Mouse (Mus musculus) CH12.LX (cell line): ENCODE measurements around the gene Fnbp1. TPM values are rescaled to one million over a fixed set of nuclear protein-coding genes. Genes with fewer than 3 reads are reported as not detected.

Experiments used
- DNase-seq: peaks from one replicate; pipeline ENCODE4 v3.0.0-alpha.2; 2013; ENCODE audit errors: extremely low read depth
- H3K27ac ChIP-seq: 2 replicates; pipeline ENCODE4 v1.5.1; 2012; ENCODE audit warnings: low read depth, mild to moderate bottlenecking, control low read depth, moderate library complexity; ENCODE audit not compliant: insufficient read depth
- H3K27me3 ChIP-seq: replicated peaks from 2 replicates; pipeline ENCODE3; 2012; ENCODE audit warnings: inconsistent platforms
- H3K36me3 ChIP-seq, 2 experiments: replicated peaks in 1 of 2; 2 replicates each; pipeline versions ENCODE3 to v1.6.1; 2012; ENCODE audit warnings: inconsistent platforms in 1 of 2, low read length in 1 of 2, mild to moderate bottlenecking in 1 of 2, mixed read lengths in 1 of 2, moderate library complexity in 1 of 2; ENCODE audit not compliant: control insufficient read depth in 1 of 2, insufficient read depth in 1 of 2
- H3K4me1 ChIP-seq, 2 experiments: 2 replicates each; pipeline ENCODE4 v1.6.1; 2012; ENCODE audit warnings: inconsistent platforms in 1 of 2, moderate library complexity in 1 of 2; ENCODE audit not compliant: insufficient read depth in 2 of 2, control insufficient read depth in 1 of 2
- H3K4me2 ChIP-seq: 2 replicates; pipeline ENCODE4 v1.6.1; 2012; ENCODE audit warnings: low read depth, mild to moderate bottlenecking, control low read depth; ENCODE audit not compliant: poor library complexity, insufficient read depth, severe bottlenecking
- H3K4me3 ChIP-seq, 3 experiments: fragments of 150-350 bp in 1 of 3; sonication (generic) in 1 of 3; replicated peaks in 1 of 3; 2 replicates each; pipeline versions ENCODE3 to v1.5.1; 2011 to 2012; ENCODE audit warnings: low read depth in 2 of 3, low read length in 2 of 3, mild to moderate bottlenecking in 2 of 3, moderate library complexity in 2 of 3, control low read depth in 1 of 3, improper control_type of control experiment in 1 of 3, inconsistent platforms in 1 of 3, mixed read lengths in 1 of 3; ENCODE audit not compliant: poor library complexity in 1 of 3
- H3K79me2 ChIP-seq: replicated peaks from 2 replicates; pipeline ENCODE4 v1.6.1; 2012; ENCODE audit warnings: mild to moderate bottlenecking, moderate library complexity; ENCODE audit not compliant: control insufficient read depth, poor library complexity, insufficient read depth, severe bottlenecking; ENCODE audit errors: extremely low read depth
- H3K9ac ChIP-seq: 2 replicates; pipeline ENCODE4 v1.6.1; 2012; ENCODE audit warnings: low read depth, mild to moderate bottlenecking, control low read depth, moderate library complexity; ENCODE audit not compliant: insufficient read depth
- H3K9me3 ChIP-seq: replicated peaks from 2 replicates; pipeline ENCODE3; 2012; ENCODE audit warnings: low read length, inconsistent platforms, mixed read lengths
- CHD1 ChIP-seq: IDR thresholded peaks from 2 replicates; pipeline ENCODE4 v1.6.1; 2012; ENCODE audit warnings: low read depth, low read length, improper control_type of control experiment, inconsistent platforms
- E2F4 ChIP-seq: IDR thresholded peaks from 2 replicates; pipeline ENCODE4 v1.6.1; 2011; ENCODE audit warnings: low read depth, low read length, improper control_type of control experiment; ENCODE audit not compliant: insufficient replicate concordance
- ELF1 ChIP-seq: IDR thresholded peaks from 2 replicates; pipeline ENCODE4 v1.6.1; 2014; ENCODE audit warnings: low read depth, mild to moderate bottlenecking, inconsistent platforms, low read length, improper control_type of control experiment
- GABPA ChIP-seq: IDR thresholded peaks from 2 replicates; pipeline ENCODE4 v1.6.1; 2012; ENCODE audit warnings: low read depth, low read length, improper control_type of control experiment, inconsistent platforms; ENCODE audit not compliant: insufficient replicate concordance
- HCFC1 ChIP-seq: IDR thresholded peaks from 2 replicates; pipeline ENCODE4 v1.6.1; 2012; ENCODE audit warnings: low read depth, mild to moderate bottlenecking, inconsistent platforms, low read length, improper control_type of control experiment
- JUN ChIP-seq: IDR thresholded peaks from 2 replicates; pipeline ENCODE4 v1.6.1; 2011; ENCODE audit warnings: low read depth, mild to moderate bottlenecking, low read length, improper control_type of control experiment, moderate library complexity; ENCODE audit not compliant: insufficient read depth
- MAFK ChIP-seq: IDR thresholded peaks from 2 replicates; pipeline ENCODE4 v1.6.1; 2011; ENCODE audit warnings: low read length, improper control_type of control experiment; ENCODE audit not compliant: insufficient replicate concordance
- MYC ChIP-seq: IDR thresholded peaks from 2 replicates; pipeline ENCODE4 v1.6.1; 2011; ENCODE audit warnings: low read depth, mild to moderate bottlenecking, improper control_type of control experiment, low read length
- NELFE ChIP-seq: IDR thresholded peaks from 2 replicates; pipeline ENCODE4 v1.6.1; 2011; ENCODE audit warnings: low read depth, low read length, improper control_type of control experiment
- POLR2AphosphoS2 ChIP-seq: IDR thresholded peaks from 2 replicates; pipeline ENCODE4 v1.6.1; 2011; ENCODE audit warnings: low read depth, low read length, improper control_type of control experiment
- RAD21 ChIP-seq: IDR thresholded peaks from 2 replicates; pipeline ENCODE4 v1.6.1; 2011; ENCODE audit warnings: low read depth, mild to moderate bottlenecking, low read length, improper control_type of control experiment, moderate library complexity
- RCOR1 ChIP-seq: conservative IDR thresholded peaks from 2 replicates; pipeline ENCODE4 v1.6.1; 2012; ENCODE audit warnings: low read depth, mild to moderate bottlenecking, inconsistent platforms, low read length, improper control_type of control experiment
- SMC3 ChIP-seq: IDR thresholded peaks from 2 replicates; pipeline ENCODE4 v1.6.1; 2011; ENCODE audit warnings: low read depth, low read length, improper control_type of control experiment
- UBTF ChIP-seq: IDR thresholded peaks from 2 replicates; pipeline ENCODE4 v1.6.1; 2012; ENCODE audit warnings: low read depth, mild to moderate bottlenecking, inconsistent platforms, low read length, improper control_type of control experiment, moderate library complexity
- USF1 ChIP-seq: IDR thresholded peaks from 2 replicates; pipeline ENCODE4 v1.6.1; 2014; ENCODE audit warnings: low read depth, mild to moderate bottlenecking, inconsistent platforms, low read length, improper control_type of control experiment
- ZC3H11A ChIP-seq: IDR thresholded peaks from 2 replicates; pipeline ENCODE4 v1.6.1; 2012; ENCODE audit warnings: low read depth, mild to moderate bottlenecking, inconsistent platforms, low read length, improper control_type of control experiment
- ZKSCAN1 ChIP-seq: IDR thresholded peaks from 2 replicates; pipeline ENCODE4 v1.6.1; 2012; ENCODE audit warnings: low read depth, inconsistent platforms, low read length, improper control_type of control experiment, borderline replicate concordance
- ZMIZ1 ChIP-seq: IDR thresholded peaks from 2 replicates; pipeline ENCODE4 v1.6.1; 2012; ENCODE audit warnings: low read depth, mild to moderate bottlenecking, inconsistent platforms, low read length, improper control_type of control experiment
- dilution Hi-C: fragments of 300-500 bp; cut with MboI; formaldehyde crosslinking; loops from 2 replicates; pipeline ENCODE4 v1.14.3; 2020; ENCODE audit warnings: low sequenced_read_pairs; ENCODE audit not compliant: extremely low pct_unique_long_range_greater_than_20kb, extremely low pct_ligation_motif_present
- in situ Hi-C: fragments of 300-500 bp; cut with MboI; formaldehyde crosslinking; loops from 3 replicates; pipeline ENCODE4 v1.14.3; 2019; ENCODE audit warnings: low sequenced_read_pairs, low pct_ligation_motif_present, low pct_unique_long_range_greater_than_20kb, mixed read lengths
- polyA plus RNA-seq: library from polyadenylated mRNA; unstranded; fragments of >175 nt; gene quantifications from 2 replicates; pipeline ENCODE4 v1.2.1, GENCODE M21; 2012; ENCODE audit warnings: low read depth; ENCODE audit not compliant: insufficient read length
- total RNA-seq, 2 experiments: library from RNA; depleted of rRNA; stranded (reverse); fragments of 300-350 nt in 1 of 2; fragments of >200 nt in 1 of 2; gene quantifications; 2 replicates each; pipeline ENCODE4 v1.2.3; 2012 to 2014

Fnbp1 gene
- total and polyA plus RNA-seq, 3 experiments: 29.6 to 133 (median 50.5) TPM

DNA sequence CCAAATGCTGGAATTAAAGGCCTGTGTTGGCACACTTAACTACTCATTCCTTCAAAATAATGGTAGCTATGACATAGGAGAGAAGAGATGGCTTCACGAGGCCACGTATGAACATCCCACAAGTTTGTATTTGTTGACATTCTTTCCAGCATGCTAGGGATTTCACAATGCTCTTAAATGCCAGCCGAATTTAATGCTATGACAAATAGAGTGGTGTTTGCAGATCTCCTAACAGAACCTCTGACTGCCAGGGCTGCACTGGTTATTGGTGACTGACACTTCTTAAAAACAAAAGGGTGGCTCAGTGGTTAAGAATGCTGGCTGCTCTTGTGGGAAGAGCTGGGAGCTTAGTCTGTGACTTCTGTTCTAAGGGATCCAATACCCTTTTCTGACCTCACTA lies 48.9 kb downstream of the Fnbp1 start:
- Histone ChIP-seq H3K9me3 (no peaks in the 10 kb centered on the region), H3K79me2 (peaks cover 20% of the 10 kb centered on the region), H3K4me2 (no peak overlapping the region), H3K9ac (no peak overlapping the region), H3K36me3 (peaks cover 53 to 85% of the 10 kb centered on the region in 2 experiments), H3K4me3 (no peak overlapping the region), H3K4me1 (peaks cover 43 to 84% of the 10 kb centered on the region in 2 experiments), H3K27ac (no peak overlapping the region), H3K27me3 (no peaks in the 10 kb centered on the region)
- in situ Hi-C loops: loop anchor here (5.0 kb wide), 1 partner anchor 204 kb away; no protein-coding TSS in a partner anchor
- TF ChIP-seq UBTF (no peak), ELF1 (no peak), POLR2AphosphoS2 (no peak), RCOR1 (no peak), MAFK (no peak), ZMIZ1 (no peak), NELFE (no peak), GABPA (no peak), HCFC1 (no peak)
- DNase-seq: no peak
- dilution Hi-C loops: no loop called here

DNA sequence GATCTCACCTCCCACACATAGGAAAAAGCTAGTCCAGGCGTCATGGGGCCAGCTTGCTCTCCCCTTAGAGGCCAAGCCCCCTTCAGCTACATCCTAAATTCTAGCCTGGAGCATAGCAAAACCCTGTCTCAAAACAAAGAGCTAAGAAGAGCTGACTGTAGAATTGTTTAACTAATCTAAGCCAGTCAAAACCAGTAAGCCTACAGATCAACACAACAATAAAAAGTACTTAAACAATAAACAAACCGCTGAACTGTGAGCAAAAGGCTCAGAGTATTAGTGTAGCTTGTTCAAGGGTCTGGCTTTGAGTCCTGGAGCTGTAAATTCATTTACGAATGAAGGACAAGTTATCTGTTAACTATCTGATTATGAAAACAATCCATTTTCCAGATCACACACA lies 50.6 kb downstream of the Fnbp1 start:
- dilution Hi-C loops: no loop called here
- H3K36me3 ChIP-seq: peaks cover 49 to 87% of the 10 kb centered on the region in 2 experiments
- H3K79me2 ChIP-seq: peaks cover 19% of the 10 kb centered on the region
- in situ Hi-C loops: loop anchor here (5.0 kb wide), 1 partner anchor 206 kb away; no protein-coding TSS in a partner anchor
- no peak for DNase-seq
- H3K27ac ChIP-seq: no peak overlapping the region
- H3K4me3 ChIP-seq: no peak overlapping the region
- TF ChIP-seq ZC3H11A (no peak), JUN (no peak), ZKSCAN1 (no peak), SMC3 (no peak), E2F4 (no peak), RAD21 (no peak), ELF1 (no peak), USF1 (no peak), MYC (no peak), ZMIZ1 (no peak), MAFK (no peak), RCOR1 (no peak), CHD1 (no peak)
- peaks cover 41 to 86% of the 10 kb centered on the region in 2 experiments for H3K4me1 ChIP-seq
- H3K9me3 ChIP-seq: no peaks in the 10 kb centered on the region
- no peak overlapping the region for H3K4me2 ChIP-seq
- H3K27me3 ChIP-seq: no peaks in the 10 kb centered on the region
- no peak overlapping the region for H3K9ac ChIP-seq
